8 mouse cellular contexts compared by ENCODE assay signal in genomic region chr2:153031126-153032082, GRCm38 (mm10). TPM values are rescaled to one million over a fixed set of nuclear protein-coding genes. Genes with fewer than 3 reads are reported as not detected.
DNase-seq lines count a peak whose midpoint lies in the region; ATAC-seq lines count a peak whose summit lies in the region.

TSS of gene Xkr7 (plus strand) at chr2:153031852.

- peak within 1 kb of the TSS; percentile 85 for H3K4me3 ChIP-seq in megakaryocyte, embryonic 14.5 days (replicated peaks)
- H3K4me3 ChIP-seq in hindbrain, embryonic 11.5 days (ENCODE audit: low read depth, low read length), result peak within 1 kb of the TSS; percentile 55
- H3K4me3 ChIP-seq in midbrain, embryonic 14.5 days (replicated peaks; ENCODE audit: low read depth, low read length), result peak within 1 kb of the TSS; percentile 69

- no peaks in the 10 kb centered on the region for H3K9me3 ChIP-seq in megakaryocyte, embryonic 14.5 days
- H3K9me3 ChIP-seq in hindbrain, embryonic 11.5 days (ENCODE audit: control insufficient read depth, low read length), result no peaks in the 10 kb centered on the region
- no peaks in the 10 kb centered on the region for H3K9me3 ChIP-seq in midbrain, embryonic 14.5 days (ENCODE audit: control insufficient read depth, low read length)

- H3K4me1 ChIP-seq in megakaryocyte, embryonic 14.5 days, result peaks cover 13% of the 10 kb centered on the region
- 0 out of 2 replicates have a peak, but pooled peaks cover 2% of the 10 kb centered on the region for H3K4me1 ChIP-seq in hindbrain, embryonic 11.5 days (replicated peaks; ENCODE audit: control insufficient read depth, insufficient read depth, low read length)
- H3K4me1 ChIP-seq in midbrain, embryonic 14.5 days (ENCODE audit: control insufficient read depth, insufficient read depth, low read length), result peaks cover 40% of the 10 kb centered on the region

- peak within 1 kb of the TSS; percentile 79 for H3K4me2 ChIP-seq in hindbrain, embryonic 11.5 days (replicated peaks; ENCODE audit: low read depth, low read length)
- peak within 1 kb of the TSS; percentile 83 for H3K4me2 ChIP-seq in midbrain, embryonic 14.5 days (ENCODE audit: low read length)

- WGBS in hindbrain, embryonic 11.5 days, result 1% methylated on average over 32 of the region's 54 CpGs
- 2% methylated on average over 51 of the region's 54 CpGs for WGBS in midbrain, embryonic 14.5 days

- peak; percentile 31 for DNase-seq in adrenal gland, postnatal 14 days
- DNase-seq in adrenal gland, postnatal 4 days (ENCODE audit: low spot score in 2 of 2), result no peak
- DNase-seq in hindbrain, embryonic 11.5 days (ENCODE audit: low spot score), result peak; percentile 69
- peak; percentile 88 for DNase-seq in midbrain, embryonic 14.5 days
- no peak for DNase-seq in spleen, postnatal 10 days (ENCODE audit: low spot score in 2 of 2)
- no peak for DNase-seq in kidney, postnatal 36 days

- H3K9ac ChIP-seq in hindbrain, embryonic 11.5 days (ENCODE audit: low read depth, low read length), result peak within 1 kb of the TSS; percentile 58
- peak within 1 kb of the TSS; percentile 76 for H3K9ac ChIP-seq in midbrain, embryonic 14.5 days (replicated peaks; ENCODE audit: low read length)

- peak within 1 kb of the TSS; percentile 76 for H3K27ac ChIP-seq in hindbrain, embryonic 11.5 days (ENCODE audit: low read depth, low read length)
- H3K27ac ChIP-seq in midbrain, embryonic 14.5 days (replicated peaks; ENCODE audit: low read depth, low read length), result peak within 1 kb of the TSS; percentile 93

- H3K36me3 ChIP-seq in megakaryocyte, embryonic 14.5 days (replicated peaks; ENCODE audit: low read length), result no peaks in the 10 kb centered on the region
- no peaks in the 10 kb centered on the region for H3K36me3 ChIP-seq in hindbrain, embryonic 11.5 days (ENCODE audit: control insufficient read depth, insufficient read depth, low read length)
- H3K36me3 ChIP-seq in midbrain, embryonic 14.5 days (ENCODE audit: control insufficient read depth, insufficient read depth, low read length), result no peaks in the 10 kb centered on the region

- peaks cover 86% of the 10 kb centered on the region for H3K27me3 ChIP-seq in megakaryocyte, embryonic 14.5 days (replicated peaks)
- H3K27me3 ChIP-seq in hindbrain, embryonic 11.5 days (ENCODE audit: control insufficient read depth, insufficient read depth, low read length), result peaks cover 21% of the 10 kb centered on the region
- H3K27me3 ChIP-seq in midbrain, embryonic 14.5 days (ENCODE audit: control insufficient read depth, insufficient read depth, low read length), result no peaks in the 10 kb centered on the region

- no peak for ATAC-seq in megakaryocyte, adult 5-6 weeks (ENCODE audit: poor library complexity, severe bottlenecking)
- peak; percentile 85 for ATAC-seq in hindbrain, embryonic 11.5 days (ENCODE audit: low FRiP score)
- ATAC-seq in midbrain, embryonic 14.5 days (ENCODE audit: low FRiP score, low TSS enrichment), result peak; percentile 88

RNA-seq across cellular contexts. Expression of gene Xkr7, which starts in this region (rescaled TPM):
- total RNA-seq in adrenal gland, postnatal 14 days (2021), result 0.93 and 1.3 TPM in 2 replicates
- total RNA-seq in adrenal gland, postnatal 4 days (2021), result 1 to 10 TPM; 3.0 to 3.2 TPM
- polyA plus RNA-seq in megakaryocyte, embryonic 14.5 days (2012; ENCODE audit: insufficient read depth, low replicate concordance), result not detected in 2 replicates
- total RNA-seq in megakaryocyte, adult 5-6 weeks (2015), result not detected in 2 replicates
- total RNA-seq in megakaryocyte, adult 5-6 weeks (2017), result not detected in 2 replicates
- polyA plus RNA-seq in hindbrain, embryonic 11.5 days (2014; fragmentation: Nextera tagmentation; extraction: Ambion mirVana), result 0.45 and 0.81 TPM in 2 replicates
- polyA plus RNA-seq in midbrain, embryonic 14.5 days (2014; fragmentation: Nextera tagmentation; extraction: Ambion mirVana), result 1.0 and 2.1 TPM in 2 replicates

Comparison
In these comparisons a context has a peak if more than half of its experiments do, and no peak if none do; other contexts are left out.
1. DNase-seq: peak in adrenal gland, postnatal 14 days (single experiment) and midbrain, embryonic 14.5 days (single experiment); none in adrenal gland, postnatal 4 days (0 of 2), spleen, postnatal 10 days (0 of 2) and kidney, postnatal 36 days (0 of 2).
2. Peak in DNase-seq, ATAC-seq, H3K4me3 ChIP-seq, H3K27ac ChIP-seq, H3K9ac ChIP-seq and H3K4me2 ChIP-seq in hindbrain, embryonic 11.5 days; RNA of the gene not detected or under 1 TPM.
3. Peak in every context shown above with its lines, with median percentiles within 50 percentile points of each other: H3K4me3 ChIP-seq.